Mouse (Mus musculus) lung, postnatal 0 days (tissue): ENCODE measurements around the gene Gapvd1.

Experiments
- CTCF ChIP-seq: IDR thresholded peaks from 2 replicates; pipeline ENCODE4 v1.5.1; 2016; ENCODE audit warnings: antibody characterized with exemption, mild to moderate bottlenecking
- EP300 ChIP-seq: IDR thresholded peaks from 2 replicates; pipeline ENCODE4 v1.6.1; 2016; ENCODE audit warnings: antibody characterized with exemption, mild to moderate bottlenecking, control low read depth

DNA sequence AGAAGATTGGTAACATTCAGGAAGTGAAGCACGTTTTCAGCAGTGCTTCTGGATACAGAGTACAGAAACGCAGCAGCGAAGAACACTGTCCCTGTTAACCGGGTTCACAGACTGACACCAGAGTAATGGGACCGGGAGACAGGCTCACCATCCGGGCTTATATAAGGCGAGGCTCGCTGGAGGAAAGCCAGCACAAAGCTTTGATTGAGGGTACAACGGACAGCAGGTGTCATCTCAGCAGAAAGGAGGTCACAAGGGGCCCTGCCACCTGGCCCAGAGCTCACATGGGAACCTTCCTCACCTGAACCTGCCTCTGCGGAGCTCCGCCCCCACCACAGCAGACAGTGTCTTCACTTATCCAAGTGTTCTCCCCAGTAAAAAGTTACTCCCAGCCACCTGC, 81.2 kb downstream of the Gapvd1 start:
- TF ChIP-seq CTCF, result no peak
- TF ChIP-seq EP300, result no peak
